Mouse (Mus musculus): ENCODE measurements around the gene Rnf223.

DNA sequence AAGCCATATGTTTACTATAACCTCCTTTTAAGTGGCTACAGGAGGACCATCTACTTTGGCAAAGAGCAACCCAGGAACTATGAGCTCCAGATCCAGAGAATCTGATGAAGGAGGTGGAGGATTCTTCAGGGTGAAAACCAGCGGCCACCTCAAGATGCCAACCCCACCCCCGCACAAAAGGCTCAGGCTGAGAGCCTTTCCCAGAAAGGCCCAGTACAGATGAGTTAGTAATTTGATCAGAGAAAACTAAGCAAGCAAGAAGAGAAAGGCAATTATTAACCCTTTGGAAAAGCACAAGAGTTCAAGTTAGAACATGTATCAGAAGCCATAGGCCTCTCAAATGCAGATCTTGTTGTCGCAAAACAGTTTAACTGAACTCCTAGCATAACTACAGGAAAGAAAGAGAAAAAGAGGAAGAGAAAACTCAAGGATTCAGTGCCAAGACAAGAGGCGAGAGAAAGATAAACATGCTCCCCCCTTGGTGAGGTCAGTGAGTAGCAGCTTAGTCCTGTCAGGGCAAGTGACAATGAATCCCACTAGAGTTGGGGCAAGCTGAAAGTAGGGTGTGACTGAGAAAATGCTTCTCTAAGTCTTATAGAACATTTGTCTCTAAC is 47.6 kb upstream of the Rnf223 start:
- TF ChIP-seq POLR2A (IDR thresholded peaks at IDR 0.05; ENCODE audit: low read depth, low read length) (no peak), CTCF (IDR thresholded peaks at IDR 0.05; ENCODE audit: extremely low read depth, insufficient read length, insufficient replicate concordance, low read depth, low read length) (no peak)
